Mouse (Mus musculus) bone marrow, adult 2 months (tissue): ENCODE data around the gene Ythdf1.

Source experiments
- CTCF ChIP-seq: fragments of 200-500 bp; IDR thresholded peaks from 2 replicates; pipeline ENCODE4 v1.5.1; 2011; ENCODE audit warnings: low read length, control low read depth; ENCODE audit not compliant: control insufficient read depth, insufficient read depth
- POLR2A ChIP-seq: fragments of 200-500 bp; IDR thresholded peaks from 2 replicates; pipeline ENCODE4 v1.6.1; 2011; ENCODE audit warnings: low read depth, mild to moderate bottlenecking, control low read depth, low read length, borderline replicate concordance; ENCODE audit not compliant: control insufficient read depth

DNA sequence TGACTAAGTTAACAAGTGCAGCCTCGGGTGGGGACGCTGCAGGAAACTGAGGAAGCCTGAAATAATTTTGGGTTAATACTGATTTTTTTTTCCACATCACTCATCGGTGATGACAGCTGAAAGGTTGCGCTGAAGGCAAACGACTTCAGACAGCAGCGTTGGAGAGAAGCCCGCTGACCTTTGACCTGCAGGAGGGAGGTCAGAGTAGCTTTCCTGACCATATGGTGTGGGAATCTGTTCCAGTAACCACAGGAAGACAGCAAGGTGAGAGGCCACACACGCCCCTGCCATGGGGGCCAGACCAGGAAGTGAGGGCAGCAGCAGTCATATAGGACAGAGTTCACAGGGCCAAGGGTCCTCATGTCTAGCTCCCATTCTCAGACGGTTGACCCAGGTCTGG, 39.5 kb downstream of the Ythdf1 start:
- TF ChIP-seq POLR2A = no peak
- TF ChIP-seq CTCF = no peak
